Mouse (Mus musculus) testis, adult 2 months (tissue): ENCODE measurements around the gene Fkbp4.

Source experiments
- CTCF ChIP-seq: fragments of 200-500 bp; IDR thresholded peaks from 2 replicates; pipeline ENCODE4 v1.5.1; 2012; ENCODE audit warnings: low read depth, mild to moderate bottlenecking, inconsistent platforms, low read length, moderate library complexity; ENCODE audit not compliant: control insufficient read depth, insufficient read depth, insufficient replicate concordance
- POLR2A ChIP-seq: fragments of 200-500 bp; IDR thresholded peaks from 2 replicates; pipeline ENCODE4 v1.6.1; 2012; ENCODE audit warnings: low read depth, mild to moderate bottlenecking, inconsistent platforms, low read length, moderate library complexity; ENCODE audit not compliant: control insufficient read depth

- no peak for TF ChIP-seq CTCF
- TF ChIP-seq POLR2A = no peak
Measured at GRCm38 (mm10) chr6:128474112-128474511, 35.6 kb upstream of the Fkbp4 start.
